Mouse (Mus musculus): Measurements from ENCODE around the gene Ccdc124.

Gene Ccdc124

DNA sequence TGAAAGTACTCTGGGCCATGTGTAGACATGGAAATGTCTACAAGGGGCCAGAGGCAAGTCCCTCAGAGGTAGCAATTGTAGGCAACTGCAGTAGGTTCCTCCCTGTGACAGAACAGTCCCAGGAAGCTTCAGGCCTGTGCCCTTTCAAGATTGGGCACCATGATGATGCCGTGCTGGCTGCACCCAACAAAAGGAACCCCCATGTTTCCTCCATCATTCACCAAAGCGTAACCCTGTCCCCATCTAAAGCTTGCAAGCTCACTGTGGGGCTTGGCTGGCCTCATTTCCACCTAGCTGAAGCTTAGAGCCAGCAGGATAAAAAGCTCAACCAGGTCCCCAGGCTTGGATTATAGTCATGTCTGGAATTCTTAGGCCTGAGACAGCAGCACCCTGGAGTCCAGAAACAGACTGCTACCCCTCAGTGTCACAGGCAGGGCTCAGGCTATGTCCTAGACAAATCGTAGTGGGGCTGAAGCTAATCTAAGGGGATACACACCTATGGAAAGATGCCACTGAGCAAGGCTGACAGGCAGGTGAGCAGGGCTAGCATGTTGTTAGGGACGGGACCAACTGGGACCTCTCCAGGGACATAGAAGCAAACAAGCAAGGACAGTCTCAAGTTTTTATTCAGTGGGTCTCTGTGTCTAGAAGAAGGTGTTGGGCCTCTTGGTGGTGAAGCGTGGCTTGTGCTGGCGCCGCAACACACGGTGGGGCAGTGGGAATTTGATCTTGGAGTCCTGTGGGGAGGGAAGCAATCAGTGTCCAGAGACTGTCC, 21.2 kb upstream of the Ccdc124 start:
- no peak for DNase-seq

DNA sequence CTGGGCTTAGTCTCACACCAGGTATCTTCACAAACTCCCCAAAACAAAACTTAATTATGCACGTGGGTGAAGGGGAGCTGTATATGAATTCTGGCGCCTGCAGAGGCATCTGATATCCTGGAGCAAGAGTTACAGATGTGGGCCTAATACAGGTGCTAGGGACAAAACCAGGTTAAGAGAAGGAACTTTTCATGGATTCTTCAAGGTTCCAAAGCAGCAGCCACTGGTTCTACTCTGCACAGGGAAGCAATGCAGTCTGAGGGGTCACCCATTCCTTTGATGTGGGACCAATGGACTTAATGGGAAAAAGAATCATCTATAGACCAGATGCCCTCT, 20.6 kb upstream of the Ccdc124 start:
- no peak for DNase-seq

DNA sequence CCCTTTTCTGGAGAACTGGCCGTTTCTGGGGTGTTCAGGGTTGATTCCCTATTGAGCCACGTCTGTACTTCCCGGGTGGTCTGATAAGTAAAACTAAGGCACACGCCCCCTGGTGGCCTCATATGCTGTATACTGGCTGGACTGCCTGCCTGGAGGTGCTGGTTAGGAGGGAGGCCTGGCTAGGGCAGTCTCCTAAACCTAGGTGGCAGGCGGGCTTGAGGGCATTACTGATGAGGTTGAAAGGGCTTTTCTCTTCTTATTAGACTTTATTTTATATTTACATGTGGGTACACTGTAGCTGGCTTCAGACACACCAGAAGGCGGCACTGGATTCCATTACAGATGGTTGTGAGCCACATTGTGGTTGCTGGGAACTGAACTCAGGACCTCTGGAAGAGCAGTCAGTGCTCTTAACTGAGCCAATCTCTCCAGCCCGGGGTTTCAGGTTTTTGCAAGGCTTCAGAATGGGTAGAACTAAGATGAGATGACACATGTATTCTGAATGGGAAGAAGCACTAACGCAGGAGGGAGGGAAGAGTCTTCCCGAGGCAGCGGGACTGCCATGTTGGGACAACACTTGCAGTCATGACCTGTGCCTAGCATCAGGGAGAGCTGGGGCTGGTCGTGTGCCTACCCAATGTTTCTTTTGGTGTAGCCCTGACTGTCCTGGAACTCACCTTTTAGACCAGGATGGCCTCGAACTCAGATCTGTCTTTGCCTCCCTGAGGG, 20.1 kb upstream of the Ccdc124 start:
- no peak for DNase-seq

DNA sequence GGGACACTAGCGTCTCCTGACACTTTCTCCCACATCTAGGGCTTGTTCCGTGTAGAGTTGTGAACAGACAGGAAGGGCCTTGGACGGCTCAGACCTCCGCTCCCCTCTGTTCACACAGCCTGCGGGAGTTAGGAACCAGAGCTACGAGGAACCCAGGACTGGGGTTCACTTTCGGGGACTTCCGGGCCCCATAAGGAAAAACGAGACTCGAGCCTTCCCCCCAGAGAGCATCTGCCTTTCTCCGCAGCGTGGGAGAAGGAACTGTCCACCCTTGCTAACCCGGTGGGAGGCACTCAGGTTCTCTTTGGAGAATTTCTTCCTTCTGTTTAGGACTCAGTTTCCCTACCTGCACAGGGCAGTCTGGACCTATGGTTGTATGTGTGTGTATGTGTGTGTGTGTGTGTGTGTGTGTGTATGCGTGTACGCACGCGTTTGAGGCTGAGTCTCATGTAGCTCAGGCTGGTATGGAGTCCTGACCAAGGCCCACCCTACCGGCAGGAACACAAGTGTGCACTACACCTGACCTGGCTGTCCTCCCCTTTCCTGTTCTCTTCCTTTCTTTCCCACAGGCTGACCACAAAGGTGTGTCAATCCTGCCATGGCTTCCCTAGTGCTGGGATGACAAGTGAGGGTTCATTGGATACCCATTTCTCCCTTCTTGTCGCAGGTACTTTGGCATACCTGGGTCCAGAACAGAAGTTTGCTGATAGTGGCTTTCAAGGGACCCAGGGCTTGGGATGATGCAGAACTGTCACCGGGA, 19.3 kb upstream of the Ccdc124 start:
- no peak for DNase-seq

DNA sequence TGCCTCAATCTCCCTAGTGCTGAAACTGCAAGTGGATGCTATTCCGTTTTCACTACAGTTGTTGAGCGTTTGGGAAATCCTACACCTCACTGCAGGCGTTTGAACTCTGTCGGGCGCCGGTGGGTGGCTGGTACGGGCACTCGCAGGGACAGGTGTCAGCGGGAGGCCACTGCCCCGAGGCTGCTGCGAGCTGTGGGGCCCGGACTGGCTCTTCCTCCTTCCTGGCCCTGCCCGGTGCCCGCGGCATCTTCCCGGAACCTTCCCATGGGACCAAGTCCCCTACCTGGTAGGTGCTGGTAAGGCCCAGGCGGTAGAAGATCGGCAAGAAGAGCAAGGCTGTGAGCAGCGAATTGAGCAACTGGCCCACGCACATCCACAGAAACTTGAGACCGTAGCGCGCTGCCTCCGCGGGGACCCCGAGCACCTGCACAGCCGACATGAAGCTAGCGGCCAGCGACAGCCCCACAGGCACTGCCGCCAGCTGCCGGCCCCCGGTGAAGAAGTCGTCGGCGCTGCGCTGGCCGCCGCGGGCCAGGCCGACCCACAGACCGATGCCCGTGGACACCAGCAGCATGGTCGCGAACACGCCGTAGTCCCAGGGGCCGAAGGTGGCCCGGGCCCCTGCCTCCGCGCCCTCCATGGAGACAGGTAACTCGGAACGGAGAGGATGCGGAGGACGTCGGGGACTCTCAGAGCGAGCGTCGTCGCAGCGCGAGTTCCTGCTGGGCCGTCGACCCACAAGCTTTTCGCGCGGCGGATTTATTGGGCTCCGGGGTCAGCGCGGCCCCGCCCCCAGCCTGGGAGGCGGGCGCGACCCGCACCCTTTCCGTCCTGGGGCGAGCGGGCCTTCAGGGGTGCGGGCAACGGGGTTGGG, 18.5 kb upstream of the Ccdc124 start, which contains the start of gene Slc5a5:
Gene Slc5a5 (minus strand): TSS at position 736 of the 874 bp plus-strand sequence.
- DNase-seq: no peak

DNA sequence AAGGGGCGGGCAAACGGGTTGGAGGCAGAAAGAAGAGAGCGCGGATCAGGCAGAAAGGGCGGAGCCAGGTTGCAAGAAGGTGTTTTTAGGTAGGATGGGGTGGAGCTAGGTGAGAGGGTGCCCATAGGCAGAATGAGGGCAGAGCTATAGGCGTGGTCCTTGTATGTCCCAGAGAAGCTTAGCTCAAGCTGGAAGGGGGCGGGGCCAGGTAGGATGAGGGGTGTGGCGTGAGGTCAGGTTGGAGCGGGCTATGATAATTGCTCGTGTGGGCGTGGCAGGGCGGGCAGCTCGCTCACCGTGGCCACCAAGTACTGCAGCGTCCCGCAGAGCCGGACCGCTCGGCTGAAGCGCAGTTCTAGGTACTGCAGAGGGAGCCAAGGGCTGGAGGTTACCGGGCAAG, 17.6 kb upstream of the Ccdc124 start:
- no peak for DNase-seq

GRCm38 (mm10) chr8:70890656-70891055, 16.9 kb upstream of the Ccdc124 start:
- DNase-seq: no peak

DNA sequence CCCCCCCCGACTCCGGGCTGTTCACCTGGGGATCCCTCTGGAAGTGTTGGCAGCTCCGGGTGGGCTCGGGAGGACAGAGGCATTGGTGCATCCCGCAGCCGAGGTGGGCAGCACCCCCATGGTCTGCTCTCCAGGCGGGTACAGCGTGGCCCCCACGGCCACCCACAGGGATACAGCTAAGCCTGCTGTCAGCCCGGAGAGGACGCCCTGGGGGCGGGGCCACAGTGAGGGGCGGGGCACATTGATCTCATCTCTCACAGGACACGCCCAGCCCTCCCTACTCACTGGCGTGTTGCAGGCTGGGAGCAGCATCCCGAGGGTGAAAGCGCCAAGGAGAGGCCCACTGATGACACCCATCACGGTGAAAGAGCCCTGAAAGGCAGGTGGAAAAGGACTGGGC, 13.9 kb upstream of the Ccdc124 start:
- no peak for DNase-seq

GRCm38 (mm10) chr8:70885612-70886011, 11.9 kb upstream of the Ccdc124 start:
- no peak for DNase-seq

DNA sequence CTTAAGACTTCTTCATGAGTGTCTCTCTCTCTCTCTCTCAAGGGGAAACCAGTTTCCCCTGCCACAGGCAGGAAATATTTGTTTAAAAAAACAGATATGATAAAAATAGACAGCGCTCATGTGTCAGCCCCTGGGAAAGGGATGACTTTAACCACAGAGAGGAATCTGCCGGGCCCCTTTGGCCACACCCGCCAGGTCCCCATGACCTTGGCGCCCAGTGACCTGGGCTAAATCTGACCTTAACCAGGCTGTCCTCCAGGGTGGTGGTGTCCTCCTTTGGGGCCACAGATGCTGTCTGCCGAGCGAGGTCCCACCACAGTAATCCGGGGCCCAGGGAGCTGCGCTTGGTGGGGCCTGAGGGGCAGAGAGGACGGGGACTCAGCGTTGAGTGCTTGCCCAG, 10.9 kb upstream of the Ccdc124 start:
- no peak for DNase-seq

GRCm38 (mm10) chr8:70884186-70884585, 10.5 kb upstream of the Ccdc124 start:
- no peak for DNase-seq

- no peak for DNase-seq
Observed at GRCm38 (mm10) chr8:70880546-70880945, 6.8 kb upstream of the Ccdc124 start.

- DNase-seq: peak; percentile 92
Observed at GRCm38 (mm10) chr8:70880126-70880525, 6.4 kb upstream of the Ccdc124 start.

DNA sequence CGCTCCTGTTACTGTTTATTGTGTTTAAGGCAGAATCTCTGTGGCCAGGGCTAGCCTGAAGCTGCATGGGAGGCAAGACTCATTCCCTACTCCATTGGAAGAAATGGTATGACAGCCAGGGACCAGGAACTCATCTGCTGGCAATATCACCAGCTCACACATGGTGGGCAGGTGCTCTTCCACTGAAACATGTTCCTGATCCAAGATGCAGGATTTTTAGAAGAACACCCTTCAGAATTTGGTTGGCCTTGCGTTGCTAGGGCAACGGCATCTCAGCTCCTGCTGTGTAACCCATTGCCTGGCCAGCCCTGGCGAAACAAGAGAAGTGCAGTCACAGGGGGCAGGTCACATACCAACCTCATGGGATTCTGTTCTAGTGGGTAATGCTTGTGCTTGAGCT, 5.8 kb upstream of the Ccdc124 start:
- no peak for DNase-seq

- DNase-seq: no peak
Observed at GRCm38 (mm10) chr8:70878178-70878577, 4.4 kb upstream of the Ccdc124 start.

DNA sequence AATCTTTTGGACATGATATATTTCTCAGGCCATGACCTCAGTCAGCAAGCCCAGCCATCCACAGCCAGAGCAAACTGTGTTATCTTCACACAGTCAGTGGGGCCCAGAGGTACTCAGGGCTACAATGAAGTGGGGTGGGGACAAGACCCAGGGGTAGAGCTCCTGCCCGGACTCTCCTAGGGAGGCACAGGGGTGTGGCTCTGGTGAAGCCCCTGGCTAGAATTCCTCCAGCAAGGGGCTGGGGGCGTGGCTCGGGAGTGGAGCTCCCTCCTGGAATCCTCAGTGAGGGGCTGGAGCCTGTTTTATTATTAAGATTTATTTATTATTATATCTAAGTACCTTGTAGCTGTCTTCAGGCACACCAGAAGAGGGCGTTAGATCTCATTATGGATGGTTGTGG, 2.6 kb upstream of the Ccdc124 start:
- no peak for DNase-seq

DNA sequence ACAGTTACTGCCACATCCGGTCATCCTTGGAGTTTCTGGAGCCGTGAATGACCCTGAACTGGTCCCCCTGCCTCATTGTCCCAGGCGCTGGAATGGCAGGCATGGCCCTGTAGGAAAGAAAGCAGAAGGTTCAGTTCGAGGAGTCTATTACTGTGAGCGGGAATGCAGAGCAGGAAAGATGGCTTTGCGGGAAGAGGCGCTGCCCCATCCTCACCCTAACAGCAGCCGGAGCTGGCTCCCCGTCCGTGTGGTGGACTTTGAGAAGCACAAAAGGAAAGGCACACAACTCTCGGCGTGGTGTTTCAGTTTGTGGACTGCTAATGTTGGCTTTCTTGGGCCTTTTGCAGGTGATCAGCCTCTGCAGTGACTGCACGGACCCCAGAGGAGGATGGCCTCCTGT, 706 bp upstream of the Ccdc124 start:
- DNase-seq: no peak

DNA sequence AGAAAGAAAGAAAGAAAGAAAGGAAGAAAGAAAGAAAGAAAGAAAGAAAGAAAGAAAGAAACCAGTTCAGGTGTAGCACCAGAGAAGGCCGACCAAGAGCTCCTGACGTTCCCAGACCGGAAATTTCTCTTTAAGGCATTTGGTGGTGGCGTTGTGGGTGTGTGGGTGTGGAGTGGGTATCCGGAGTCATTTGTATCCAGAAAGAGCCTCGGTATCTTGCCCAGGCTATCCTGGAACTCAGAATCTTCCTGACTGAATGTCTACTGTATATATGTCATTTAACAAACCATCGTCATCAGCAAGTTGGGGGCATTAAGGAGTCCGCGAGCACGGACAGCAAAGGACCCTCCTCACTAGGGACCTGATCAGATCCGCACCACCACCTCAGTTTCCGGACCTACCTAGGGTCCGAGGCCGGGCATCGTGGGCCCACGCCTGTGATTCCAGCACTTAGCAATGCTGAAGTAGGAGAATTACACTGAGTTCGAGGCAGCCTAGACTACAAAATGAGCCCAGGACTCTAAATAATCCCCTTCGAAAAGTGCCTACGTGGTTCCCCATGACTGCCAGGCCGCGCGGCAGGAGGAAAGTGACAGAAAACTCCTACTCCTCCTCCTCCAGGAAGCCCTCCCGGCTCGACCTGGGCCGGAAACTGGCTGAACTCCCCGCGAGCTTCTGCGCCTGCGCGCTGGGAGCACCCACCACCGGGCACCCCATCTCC, 932 bp downstream of the Ccdc124 start:
- no peak for DNase-seq

GRCm38 (mm10) chr8:70871195-70871807, 2.4 kb downstream of the Ccdc124 start:
- no peak for DNase-seq

GRCm38 (mm10) chr8:70869601-70870041, 4.1 kb downstream of the Ccdc124 start:
- DNase-seq: peak; percentile 62

DNA sequence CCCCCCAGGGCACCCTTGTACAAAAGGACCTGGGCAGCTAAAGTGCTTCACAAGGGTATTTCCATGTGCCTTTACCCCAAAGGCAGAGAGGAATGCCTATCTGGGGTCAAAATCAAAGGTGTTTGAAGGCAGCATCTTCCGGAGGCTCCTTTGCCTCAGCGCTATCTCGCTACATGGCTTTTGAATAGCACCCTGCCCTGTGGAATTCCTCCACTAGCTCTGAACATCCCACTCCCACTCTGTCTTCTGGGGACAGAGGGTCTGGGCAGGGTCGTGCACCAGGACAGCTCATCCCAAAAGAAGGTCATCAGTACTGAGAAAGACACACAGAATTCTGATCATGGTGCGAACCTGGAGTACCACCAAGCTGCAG, 4.5 kb downstream of the Ccdc124 start:
- no peak for DNase-seq

Data from cerebellum, adult 11 months (tissue).